Mouse (Mus musculus): ENCODE measurements at regions not wholly inside any gene's neighbourhood (a gene's known extent, or its start where the extent isn't known, plus 50 kb on each side); places are given as distances from the start of the nearest gene placed in this dataset.

DNA sequence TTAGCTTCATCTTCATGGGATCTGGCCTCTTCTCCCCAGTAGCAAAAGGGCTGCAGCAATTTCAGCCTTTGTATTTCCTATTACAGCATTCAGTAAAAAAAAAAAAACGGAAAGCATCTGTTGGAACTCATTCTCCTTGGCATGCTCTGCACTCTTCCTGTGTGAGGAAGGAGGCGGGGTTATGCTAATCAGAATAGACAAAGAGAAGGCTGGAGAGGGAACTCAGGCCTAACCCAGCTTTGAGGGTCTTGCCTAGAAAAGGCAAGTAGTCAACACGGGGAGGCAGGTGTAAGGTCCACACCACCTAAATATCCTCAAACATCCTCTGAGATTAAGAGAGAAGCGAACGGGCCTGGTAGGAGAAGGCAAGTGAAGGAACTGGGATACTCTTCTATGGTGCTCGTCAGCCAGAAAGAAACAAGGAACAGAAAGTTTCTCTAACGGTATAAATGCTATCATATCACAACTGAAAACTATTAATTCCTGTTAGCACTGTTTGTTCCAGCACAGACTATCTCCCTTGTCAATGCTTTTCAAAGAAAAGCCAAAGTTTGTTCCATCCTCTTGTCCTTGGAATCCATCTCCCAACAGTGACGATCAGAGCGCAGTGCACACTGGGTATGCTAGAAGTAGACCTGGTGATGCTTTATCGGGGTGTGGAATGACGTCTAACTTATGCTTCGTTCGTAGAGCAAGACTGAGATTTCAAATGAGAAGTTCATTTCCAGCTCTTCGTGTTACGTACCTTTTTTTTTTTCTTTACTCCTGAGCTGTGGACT lies 98.9 kb downstream of the Kctd12 start:
- ATAC-seq (replicated peaks; ENCODE audit: low read depth, poor library complexity, severe bottlenecking), result peak; percentile 94

GRCm38 (mm10) chr14:102882281-102882680 lies 100.2 kb downstream of the Kctd12 start:
- peak; percentile 48 for ATAC-seq (replicated peaks; ENCODE audit: low read depth, poor library complexity, severe bottlenecking)

GRCm38 (mm10) chr14:102880658-102881083 lies 101.8 kb downstream of the Kctd12 start:
- ATAC-seq (replicated peaks; ENCODE audit: low read depth, poor library complexity, severe bottlenecking), result no peak

- no peak for ATAC-seq (replicated peaks; ENCODE audit: low read depth, poor library complexity, severe bottlenecking)
Observed at GRCm38 (mm10) chr14:102878572-102878971, 103.9 kb downstream of the Kctd12 start.

- ATAC-seq (replicated peaks; ENCODE audit: low read depth, poor library complexity, severe bottlenecking), result no peak
Observed at GRCm38 (mm10) chr14:102868160-102868559, 114.3 kb downstream of the Kctd12 start.

DNA sequence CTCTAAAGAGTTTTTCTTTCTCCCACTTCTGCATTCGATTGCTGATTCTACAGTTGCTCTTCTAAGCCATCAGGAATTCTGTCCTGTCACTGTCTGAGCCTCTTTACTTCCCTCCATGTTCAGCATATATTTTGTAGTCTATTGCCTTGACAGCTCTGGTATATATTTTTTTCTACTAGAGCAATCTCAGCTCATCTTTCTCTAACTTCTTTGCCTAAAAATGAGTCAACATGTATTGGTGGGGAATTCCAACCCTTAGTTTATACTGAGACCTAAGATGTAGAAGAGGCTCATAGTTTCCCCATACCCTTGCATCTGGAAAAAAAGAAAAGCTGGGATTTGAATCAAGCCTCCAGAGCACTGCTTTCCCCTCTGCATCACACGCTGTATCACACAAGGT lies 114.7 kb downstream of the Kctd12 start:
- no peak for ATAC-seq (replicated peaks; ENCODE audit: low read depth, poor library complexity, severe bottlenecking)

GRCm38 (mm10) chr14:102866511-102866910 lies 115.9 kb downstream of the Kctd12 start:
- peak; percentile 60 for ATAC-seq (replicated peaks; ENCODE audit: low read depth, poor library complexity, severe bottlenecking)

DNA sequence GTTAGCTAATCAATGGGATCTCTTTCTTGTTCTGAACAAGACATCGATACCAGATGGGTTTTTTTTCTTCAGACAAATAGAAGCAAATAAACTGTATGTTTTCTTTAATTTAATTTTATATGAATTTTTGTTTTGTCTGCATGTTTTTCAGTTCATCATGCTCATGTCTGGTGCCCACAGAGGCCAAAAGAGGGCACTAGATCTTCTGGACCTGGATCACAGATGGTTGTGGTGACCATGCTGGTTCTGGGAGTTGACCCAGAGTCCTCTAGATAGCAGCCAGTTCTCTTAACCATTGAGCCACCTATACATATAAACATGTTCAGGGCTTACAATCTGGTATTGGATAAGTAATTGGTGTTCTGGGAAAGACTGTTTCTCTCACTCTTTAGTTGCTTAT lies 120.7 kb downstream of the Kctd12 start:
- ATAC-seq (replicated peaks; ENCODE audit: low read depth, poor library complexity, severe bottlenecking), result no peak

DNA sequence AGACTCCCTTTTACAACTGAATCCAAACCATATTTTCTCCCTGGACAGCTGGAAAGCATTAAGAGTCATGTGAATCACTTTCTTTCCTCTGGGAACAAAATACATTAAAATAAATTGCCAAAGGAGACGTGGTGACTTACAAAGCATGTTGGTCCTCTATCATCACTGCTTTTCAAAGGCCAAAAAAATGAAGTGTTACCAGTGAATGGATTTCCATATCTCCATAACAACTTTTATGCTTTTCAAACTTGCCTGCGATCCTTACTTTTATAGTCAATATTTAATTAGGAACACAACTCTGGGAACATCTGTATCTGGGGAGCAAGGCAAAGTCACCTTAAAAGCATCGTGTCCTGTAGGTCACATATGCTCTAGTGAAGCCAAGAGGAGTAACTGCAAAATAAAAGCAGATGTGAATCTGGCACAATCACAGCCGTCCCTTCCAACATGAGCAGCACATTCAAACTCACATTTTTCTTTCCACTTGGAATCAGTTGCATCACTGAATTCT lies 123.0 kb downstream of the Kctd12 start:
- ATAC-seq (replicated peaks; ENCODE audit: low read depth, poor library complexity, severe bottlenecking), result no peak

- ATAC-seq (replicated peaks; ENCODE audit: low read depth, poor library complexity, severe bottlenecking), result no peak
Observed at GRCm38 (mm10) chr14:102855264-102855840, 127.1 kb downstream of the Kctd12 start.

GRCm38 (mm10) chr14:102843700-102844099 lies 138.7 kb downstream of the Kctd12 start:
- ATAC-seq (replicated peaks; ENCODE audit: low read depth, poor library complexity, severe bottlenecking), result peak; percentile 76

- no peak for ATAC-seq (replicated peaks; ENCODE audit: low read depth, poor library complexity, severe bottlenecking)
Observed at GRCm38 (mm10) chr14:102837602-102838001, 144.8 kb downstream of the Kctd12 start.

DNA sequence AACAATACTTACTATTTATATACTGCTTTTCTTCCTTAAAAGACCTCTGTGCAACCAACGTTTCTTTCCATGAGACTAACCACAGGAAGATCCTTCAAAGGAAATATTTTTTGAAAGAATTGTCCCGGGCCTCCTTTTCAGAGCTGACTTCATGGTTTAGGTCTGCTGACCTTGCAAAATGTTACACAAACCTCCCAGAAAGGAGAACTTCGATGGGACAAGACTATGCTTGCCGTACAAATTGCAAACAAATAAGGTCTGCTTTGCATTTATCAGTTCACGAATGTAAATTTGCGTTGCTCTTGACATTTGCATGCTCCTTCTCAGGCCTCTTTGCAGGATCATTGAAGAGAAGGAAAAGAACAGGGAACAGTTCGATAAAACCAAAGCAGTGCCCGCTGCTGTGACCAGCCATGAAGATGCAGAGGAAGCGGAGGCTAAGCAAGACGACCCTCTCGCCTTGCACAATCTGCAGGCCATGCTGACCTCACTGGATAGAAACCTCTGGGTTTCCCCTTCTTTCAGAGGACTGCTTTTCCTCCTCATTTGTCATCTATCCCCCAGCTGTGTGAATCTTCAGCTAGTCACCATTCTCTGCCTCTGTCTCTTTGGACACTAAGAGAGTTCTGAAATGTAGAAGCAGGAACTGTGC lies 147.2 kb downstream of the Kctd12 start:
- peak; percentile 81 for ATAC-seq (replicated peaks; ENCODE audit: low read depth, poor library complexity, severe bottlenecking)

DNA sequence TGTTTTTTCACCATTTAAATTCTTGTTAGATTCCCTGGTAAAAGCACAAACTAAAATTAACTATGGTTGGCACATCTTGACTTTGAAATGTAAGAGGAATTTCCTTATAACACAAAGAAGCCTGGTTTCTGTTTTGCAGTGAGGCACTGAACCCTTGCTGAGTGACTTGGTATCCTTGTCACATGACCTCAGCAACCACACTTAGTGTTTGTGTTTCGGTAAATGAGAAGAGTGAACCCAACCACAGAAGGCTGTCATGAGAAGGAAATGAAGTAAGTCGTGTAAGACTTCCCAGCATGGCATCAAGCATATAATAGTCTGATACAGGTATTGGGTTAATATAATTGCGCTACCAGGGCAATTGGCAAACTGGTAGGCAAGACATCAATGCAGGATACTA lies 154.0 kb downstream of the Kctd12 start:
- peak; percentile 59 for ATAC-seq (replicated peaks; ENCODE audit: low read depth, poor library complexity, severe bottlenecking)

- ATAC-seq (replicated peaks; ENCODE audit: low read depth, poor library complexity, severe bottlenecking), result peak; percentile 64
Observed at GRCm38 (mm10) chr14:102827756-102828384, 154.6 kb downstream of the Kctd12 start.

- no peak for ATAC-seq (replicated peaks; ENCODE audit: low read depth, poor library complexity, severe bottlenecking)
Observed at GRCm38 (mm10) chr14:102825525-102825924, 156.9 kb downstream of the Kctd12 start.

DNA sequence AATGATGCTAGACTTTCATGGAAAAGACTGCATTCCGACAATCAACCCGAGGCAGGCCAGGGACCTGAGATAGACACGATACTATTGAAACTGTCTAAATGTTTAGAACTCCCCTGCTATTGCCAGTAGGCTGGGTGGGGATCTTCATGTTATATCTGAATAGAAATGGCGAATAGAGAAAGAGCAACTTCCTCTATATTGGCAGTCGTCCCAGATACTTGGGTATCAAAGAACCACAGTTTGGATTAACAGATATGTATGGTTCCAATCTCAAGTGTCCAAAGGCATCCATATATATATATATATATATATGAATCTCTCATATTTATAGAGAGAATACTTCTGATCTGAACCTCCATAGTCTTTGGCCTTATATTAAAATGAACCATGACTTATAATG lies 161.8 kb downstream of the Kctd12 start:
- ATAC-seq (replicated peaks; ENCODE audit: low read depth, poor library complexity, severe bottlenecking), result no peak

DNA sequence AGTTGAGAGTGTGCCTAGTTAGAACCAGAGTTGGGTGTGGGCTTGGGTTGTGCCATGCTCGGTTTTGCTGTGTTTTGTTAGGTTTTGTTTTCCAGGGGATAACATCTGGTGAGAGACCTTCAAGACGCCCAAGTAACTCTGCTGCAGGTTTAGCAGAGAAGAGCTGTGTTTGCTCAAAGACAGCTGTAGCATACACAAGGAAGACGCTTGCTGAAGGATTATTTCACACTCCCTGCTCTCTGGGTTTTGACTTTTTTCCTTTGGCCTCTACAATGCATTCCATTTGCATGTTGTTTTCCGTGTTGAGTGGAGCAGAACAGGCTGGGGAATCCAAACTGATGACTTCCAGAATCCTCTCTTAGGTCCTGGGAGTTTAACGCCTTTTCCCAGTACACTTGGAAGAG lies 170.8 kb downstream of the Kctd12 start:
- no peak for ATAC-seq (replicated peaks; ENCODE audit: low read depth, poor library complexity, severe bottlenecking)

DNA sequence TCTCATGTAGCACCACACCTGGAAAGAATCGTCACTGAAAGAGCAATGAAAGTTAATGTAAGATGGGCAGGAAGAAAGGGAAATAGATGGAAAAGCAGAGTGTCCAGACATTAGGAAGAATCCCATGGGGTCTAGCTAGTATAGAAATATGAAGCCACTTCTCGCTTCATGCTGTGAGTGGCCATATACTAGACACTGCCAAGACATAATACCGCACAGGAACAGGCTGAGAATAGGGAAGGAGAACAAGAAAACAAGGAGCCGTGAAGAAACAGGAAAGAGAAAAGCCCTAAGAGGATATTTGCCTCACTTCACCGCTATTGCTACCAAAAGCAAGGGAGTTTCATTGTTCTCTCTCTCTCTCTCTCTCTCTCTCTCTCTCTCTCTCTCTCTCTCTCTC lies 171.4 kb downstream of the Kctd12 start:
- ATAC-seq (replicated peaks; ENCODE audit: low read depth, poor library complexity, severe bottlenecking), result peak; percentile 2

GRCm38 (mm10) chr14:102810121-102810921 lies 172.1 kb downstream of the Kctd12 start:
- peak; percentile 35 for ATAC-seq (replicated peaks; ENCODE audit: low read depth, poor library complexity, severe bottlenecking)

Measured in common myeloid progenitor, adult 5-6 weeks (primary cell).